Comparison of ENCODE assay signal across 18 mouse cellular contexts in the genomic region with DNA sequence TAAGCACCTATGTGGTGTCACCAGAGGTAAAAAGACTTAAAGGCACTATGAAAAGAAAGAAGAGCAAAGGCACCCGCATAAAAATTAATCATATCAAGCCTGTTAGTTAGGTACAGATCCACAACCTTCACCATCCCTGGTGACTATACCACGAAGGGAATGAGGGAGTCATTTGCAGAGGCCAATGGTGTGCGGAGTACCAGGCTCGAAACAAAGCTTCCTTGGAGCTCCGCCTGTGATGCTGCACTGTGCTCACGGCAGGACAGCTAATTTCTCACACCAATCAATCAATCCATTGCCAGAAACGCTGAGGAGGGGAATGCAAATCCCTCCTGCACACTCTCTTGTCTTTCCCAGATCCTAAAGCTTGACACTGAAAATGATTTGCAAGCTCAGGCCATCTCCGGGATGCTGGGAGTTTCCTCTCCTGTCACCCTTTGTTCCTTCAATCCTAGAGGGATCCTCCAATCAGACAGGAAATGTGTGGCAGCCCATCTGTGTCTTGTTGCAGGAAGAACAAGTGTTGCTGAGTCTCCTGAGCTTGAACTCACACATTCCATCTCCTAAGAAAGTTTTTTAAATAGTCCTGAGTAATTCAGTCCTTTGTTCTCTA.
A peak's percentile ranks its signal among the peaks of the same experiment; 100 is the strongest.
DNase-seq lines count a peak whose midpoint lies in the region; ATAC-seq and TF ChIP-seq lines count a peak whose summit lies in the region.
"Had no signal": no experiment of that assay in that cellular context is flagged by ENCODE, and none has a peak within 500 bp of the region (broad histone marks: within the 10 kb centered on the region; RNA-seq: fewer than 3 reads in every experiment).

No protein-coding gene starts in this region.

- no peak overlapping the region for H3K4me3 ChIP-seq in kidney, embryonic 14.5 days (ENCODE audit: low read length)
- H3K4me3 ChIP-seq in kidney, postnatal 0 days (replicated peaks; ENCODE audit: low read depth, low read length) = no peak overlapping the region
- H3K4me3 ChIP-seq: embryonic facial prominence, embryonic 12.5 days; forebrain, embryonic 15.5 days; hindbrain, embryonic 15.5 days; limb, embryonic 15.5 days had no signal

- no peak for ATAC-seq in kidney, embryonic 14.5 days (ENCODE audit: low FRiP score, low TSS enrichment)
- no peak for ATAC-seq in kidney, postnatal 0 days (replicated peaks; ENCODE audit: low FRiP score, low read depth)
- ATAC-seq: forebrain, embryonic 15.5 days; liver, postnatal 0 days had no signal

- H3K9ac ChIP-seq in kidney, embryonic 14.5 days (ENCODE audit: low read depth, low read length) = no peak overlapping the region
- H3K9ac ChIP-seq in kidney, postnatal 0 days (ENCODE audit: low read depth, low read length) = no peak overlapping the region
- H3K9ac ChIP-seq: embryonic facial prominence, embryonic 12.5 days; forebrain, embryonic 15.5 days; hindbrain, embryonic 15.5 days; limb, embryonic 15.5 days; liver, postnatal 0 days had no signal

- no peaks in the 10 kb centered on the region for H3K36me3 ChIP-seq in kidney, embryonic 14.5 days (ENCODE audit: control insufficient read depth, insufficient read depth, low read length)
- H3K36me3 ChIP-seq in kidney, postnatal 0 days (ENCODE audit: insufficient read depth, low read length) = no peaks in the 10 kb centered on the region
- H3K36me3 ChIP-seq: embryonic facial prominence, embryonic 12.5 days; forebrain, embryonic 15.5 days; G1E; hindbrain, embryonic 15.5 days; limb, embryonic 15.5 days had no signal

- DNase-seq in kidney, adult 11 months = peak; percentile 7
- peak; percentile 9 for DNase-seq in ES-CJ7 (ENCODE audit: low read depth, low spot score)
- DNase-seq in R1 (ENCODE audit: low read depth, low spot score) = peak; percentile 43
- peak; percentile 47 for DNase-seq in kidney, postnatal 0 days (ENCODE audit: low spot score)
- no peak for DNase-seq in adrenal gland, adult (ENCODE audit: inconsistent age in 2 of 2, low spot score in 1 of 2)
- DNase-seq in spleen, adult 18-20 months = no peak
- DNase-seq: adrenal gland, adult 2 months; cerebellum, postnatal 25 days; liver, postnatal 0 days; midbrain, embryonic 14.5 days; thymus, adult 2 months had no signal

- 37% methylated on average over 8 of the region's 8 CpGs for whole genome bisulfite sequencing in kidney, embryonic 14.5 days
- 41% methylated on average over 8 of the region's 8 CpGs for WGBS in kidney, postnatal 0 days

- H3K9me3 ChIP-seq in kidney, embryonic 14.5 days (ENCODE audit: control insufficient read depth, low read length) = no peaks in the 10 kb centered on the region
- H3K9me3 ChIP-seq in kidney, postnatal 0 days (replicated peaks; ENCODE audit: low read length) = no peaks in the 10 kb centered on the region
- H3K9me3 ChIP-seq: embryonic facial prominence, embryonic 12.5 days; forebrain, embryonic 15.5 days; hindbrain, embryonic 15.5 days; limb, embryonic 15.5 days had no signal

- no peak for TF ChIP-seq CTCF in kidney, postnatal 0 days (IDR thresholded peaks at IDR 0.05; ENCODE audit: low read depth)

- H3K27me3 ChIP-seq in kidney, embryonic 14.5 days (ENCODE audit: control insufficient read depth, insufficient read depth, low read length) = no peaks in the 10 kb centered on the region
- no peaks in the 10 kb centered on the region for H3K27me3 ChIP-seq in kidney, postnatal 0 days (ENCODE audit: insufficient read depth, low read length)
- H3K27me3 ChIP-seq: embryonic facial prominence, embryonic 12.5 days; forebrain, embryonic 15.5 days; hindbrain, embryonic 15.5 days; limb, embryonic 15.5 days had no signal

- H3K4me2 ChIP-seq in kidney, embryonic 14.5 days (replicated peaks; ENCODE audit: low read depth, low read length) = no peak overlapping the region
- no peak overlapping the region for H3K4me2 ChIP-seq in kidney, postnatal 0 days (ENCODE audit: low read length)
- H3K4me2 ChIP-seq: embryonic facial prominence, embryonic 12.5 days; forebrain, embryonic 15.5 days; hindbrain, embryonic 15.5 days; limb, embryonic 15.5 days had no signal

- 0 out of 2 replicates have a peak, but pooled peaks cover 3% of the 10 kb centered on the region for H3K4me1 ChIP-seq in kidney, embryonic 14.5 days (ENCODE audit: control insufficient read depth, insufficient read depth, low read length)
- H3K4me1 ChIP-seq in kidney, postnatal 0 days (replicated peaks; ENCODE audit: insufficient read depth, low read length) = 0 out of 2 replicates have a peak, but pooled peaks cover 4% of the 10 kb centered on the region
- H3K4me1 ChIP-seq: embryonic facial prominence, embryonic 12.5 days had no signal

- no peak overlapping the region for H3K27ac ChIP-seq in kidney, embryonic 14.5 days (ENCODE audit: low read depth, low read length)
- H3K27ac ChIP-seq in kidney, postnatal 0 days = no peak overlapping the region
- H3K27ac ChIP-seq: embryonic facial prominence, embryonic 12.5 days; forebrain, embryonic 15.5 days; hindbrain, embryonic 15.5 days; limb, embryonic 15.5 days; macrophage had no signal

Comparison
In these comparisons a context has a peak if more than half of its experiments do, and no peak if none do; other contexts are left out.
1. DNase-seq: peak in kidney, adult 11 months (single experiment), ES-CJ7 (single experiment), R1 (single experiment) and kidney, postnatal 0 days (single experiment); none in adrenal gland, adult (0 of 2) and spleen, adult 18-20 months (0 of 2).